ENCODE assay signal across 8 mouse cellular contexts in genomic region chr11:101301299-101302003, GRCm38 (mm10). TPM values are rescaled to one million over a fixed set of nuclear protein-coding genes. Genes with fewer than 3 reads are reported as not detected.
DNase-seq lines count a peak whose midpoint lies in the region; ATAC-seq and TF ChIP-seq lines count a peak whose summit lies in the region.

No protein-coding gene starts in this region.

- no peak for ATAC-seq in embryonic facial prominence, embryonic 13.5 days (ENCODE audit: insufficient number of reproducible peaks, insufficient read depth, low FRiP score, low TSS enrichment, low read depth)
- peak; percentile 9; the same call in 1 of the 2 replicates for ATAC-seq in limb, embryonic 11.5 days (ENCODE audit: insufficient number of reproducible peaks, low FRiP score, low TSS enrichment, low read depth)
- ATAC-seq in neural tube, embryonic 14.5 days (ENCODE audit: low read depth), result no peak

- no peaks in the 10 kb centered on the region for H3K9me3 ChIP-seq in embryonic facial prominence, embryonic 13.5 days
- H3K9me3 ChIP-seq in limb, embryonic 11.5 days (ENCODE audit: control insufficient read depth, low read length), result no peaks in the 10 kb centered on the region
- H3K9me3 ChIP-seq in neural tube, embryonic 14.5 days (ENCODE audit: control insufficient read depth, low read length), result no peaks in the 10 kb centered on the region

- WGBS in liver, adult 2 months, result 10% methylated on average over 26 of the region's 26 CpGs
- WGBS in embryonic facial prominence, embryonic 13.5 days, result 13% methylated on average over 26 of the region's 26 CpGs
- WGBS in limb, embryonic 11.5 days, result 14% methylated on average over 26 of the region's 26 CpGs
- WGBS in neural tube, embryonic 14.5 days, result 13% methylated on average over 26 of the region's 26 CpGs

- H3K4me2 ChIP-seq in embryonic facial prominence, embryonic 13.5 days, result peak overlapping the region; percentile 98
- peak overlapping the region; percentile 99 for H3K4me2 ChIP-seq in limb, embryonic 11.5 days (ENCODE audit: low read depth, severe bottlenecking)
- peak overlapping the region; percentile 99 for H3K4me2 ChIP-seq in neural tube, embryonic 14.5 days (ENCODE audit: low read depth, low read length)

- no peak overlapping the region; the same call in 1 of the 2 replicates for H3K27ac ChIP-seq in liver, adult 2 months (replicated peaks; ENCODE audit: insufficient read depth, low read depth, low read length)
- no peak overlapping the region for H3K27ac ChIP-seq in embryonic facial prominence, embryonic 13.5 days
- H3K27ac ChIP-seq in limb, embryonic 11.5 days (replicated peaks; ENCODE audit: low read depth, low read length), result no peak overlapping the region
- peak overlapping the region; percentile 76; the same call in 1 of the 2 replicates for H3K27ac ChIP-seq in neural tube, embryonic 14.5 days (ENCODE audit: low read depth, low read length)

- peak overlapping the region; percentile 82 for H3K9ac ChIP-seq in liver, adult 2 months (ENCODE audit: low read depth, low read length)
- peak overlapping the region; percentile 92 for H3K9ac ChIP-seq in embryonic facial prominence, embryonic 13.5 days
- H3K9ac ChIP-seq in limb, embryonic 11.5 days (ENCODE audit: low read length), result peak overlapping the region; percentile 83
- H3K9ac ChIP-seq in neural tube, embryonic 14.5 days (replicated peaks; ENCODE audit: low read depth, low read length), result peak overlapping the region; percentile 75

- peaks cover 6% of the 10 kb centered on the region for H3K4me1 ChIP-seq in liver, adult 2 months (ENCODE audit: control insufficient read depth, insufficient read depth, low read length)
- peaks cover 14% of the 10 kb centered on the region for H3K4me1 ChIP-seq in embryonic facial prominence, embryonic 13.5 days
- H3K4me1 ChIP-seq in limb, embryonic 11.5 days (ENCODE audit: control insufficient read depth, insufficient read depth, low read length), result peaks cover 5% of the 10 kb centered on the region
- H3K4me1 ChIP-seq in neural tube, embryonic 14.5 days (ENCODE audit: control insufficient read depth, insufficient read depth, low read length), result peaks cover 12% of the 10 kb centered on the region

- DNase-seq in liver, adult 2 months (ENCODE audit: extremely low read depth, low read depth, low spot score), result no peak
- no peak for DNase-seq in liver
- no peak for DNase-seq in limb, embryonic 11.5 days (ENCODE audit: low spot score)
- DNase-seq in cerebellum, adult 11-12 months, result no peak
- no peak for DNase-seq in adrenal gland, adult (ENCODE audit: inconsistent age in 2 of 2, low spot score in 1 of 2)
- DNase-seq in natural killer cell, adult 2 months (ENCODE audit: low spot score in 2 of 2), result no peak

- H3K4me3 ChIP-seq in liver, adult 2 months (ENCODE audit: insufficient read depth, low read depth, low read length), result peak overlapping the region; percentile 83
- peak overlapping the region; percentile 79 for H3K4me3 ChIP-seq in embryonic facial prominence, embryonic 13.5 days
- peak overlapping the region; percentile 94 for H3K4me3 ChIP-seq in limb, embryonic 11.5 days (ENCODE audit: low read depth, low read length)
- H3K4me3 ChIP-seq in neural tube, embryonic 14.5 days (ENCODE audit: low read depth, low read length), result peak overlapping the region; percentile 58

- no peak for TF ChIP-seq POLR2A in liver, adult 2 months (IDR thresholded peaks at IDR 0.05; ENCODE audit: extremely low read depth, insufficient read depth, low read length)

- peaks cover 26% of the 10 kb centered on the region for H3K79me2 ChIP-seq in liver, adult 2 months (ENCODE audit: control insufficient read depth, insufficient read depth, low read length)

- TF ChIP-seq CTCF in liver, adult 2 months (IDR thresholded peaks at IDR 0.05; ENCODE audit: low read depth, low read length), result no peak

- H3K27me3 ChIP-seq in liver, adult 2 months (ENCODE audit: control insufficient read depth, insufficient read depth, low read length), result no peaks in the 10 kb centered on the region
- H3K27me3 ChIP-seq in embryonic facial prominence, embryonic 13.5 days, result no peaks in the 10 kb centered on the region
- H3K27me3 ChIP-seq in limb, embryonic 11.5 days (ENCODE audit: control insufficient read depth, insufficient read depth, low read length), result no peaks in the 10 kb centered on the region
- no peaks in the 10 kb centered on the region for H3K27me3 ChIP-seq in neural tube, embryonic 14.5 days (ENCODE audit: control insufficient read depth, insufficient read depth, low read length)

- H3K36me3 ChIP-seq in liver, adult 2 months (ENCODE audit: control insufficient read depth, insufficient read depth, low read length), result peaks cover 16% of the 10 kb centered on the region
- H3K36me3 ChIP-seq in embryonic facial prominence, embryonic 13.5 days, result peaks cover 32% of the 10 kb centered on the region
- H3K36me3 ChIP-seq in limb, embryonic 11.5 days (ENCODE audit: control insufficient read depth, insufficient read depth, low read length), result peaks cover 6% of the 10 kb centered on the region
- H3K36me3 ChIP-seq in neural tube, embryonic 14.5 days (ENCODE audit: control insufficient read depth, insufficient read depth, low read length), result no peaks in the 10 kb centered on the region; the same call in 1 of the 2 replicates

RNA-seq across cellular contexts. Expression of gene Becn1, which starts 0.6 kb away (rescaled TPM):
- total RNA-seq in liver, adult 2 months (2014; rRNA removed), result 43.8 and 57.8 TPM in 2 replicates
- polyA plus RNA-seq in liver, adult 2 months (2012; rRNA removed), result 43.1 and 50.8 TPM in 2 replicates
- polyA plus RNA-seq in embryonic facial prominence, embryonic 13.5 days (2015; fragmentation: Nextera tagmentation; extraction: Ambion mirVana), result 129 and 130 TPM in 2 replicates
- polyA plus RNA-seq in limb, embryonic 11.5 days (2014; fragmentation: Nextera tagmentation; extraction: Ambion mirVana), result 135 and 139 TPM in 2 replicates
- polyA plus RNA-seq in neural tube, embryonic 14.5 days (2014; fragmentation: Nextera tagmentation; extraction: Ambion mirVana), result 178 and 182 TPM in 2 replicates

RNA-seq across cellular contexts. Expression of gene Psme3, which starts 14.6 kb away (rescaled TPM):
- total RNA-seq in liver, adult 2 months (2014; rRNA removed), result 15.8 and 16.8 TPM in 2 replicates
- polyA plus RNA-seq in liver, adult 2 months (2012; rRNA removed), result 34.5 and 37.9 TPM in 2 replicates
- 138 and 148 TPM in 2 replicates for polyA plus RNA-seq in embryonic facial prominence, embryonic 13.5 days (2015; fragmentation: Nextera tagmentation; extraction: Ambion mirVana)
- polyA plus RNA-seq in limb, embryonic 11.5 days (2014; fragmentation: Nextera tagmentation; extraction: Ambion mirVana), result 158 and 164 TPM in 2 replicates
- 73.3 and 88.3 TPM in 2 replicates for polyA plus RNA-seq in neural tube, embryonic 14.5 days (2014; fragmentation: Nextera tagmentation; extraction: Ambion mirVana)

RNA-seq across cellular contexts. Expression of gene Coa3, which starts 22.5 kb away (rescaled TPM):
- 74.7 and 96.8 TPM in 2 replicates for total RNA-seq in liver, adult 2 months (2014; rRNA removed)
- polyA plus RNA-seq in liver, adult 2 months (2012; rRNA removed), result 289 and 376 TPM in 2 replicates
- 193 and 196 TPM in 2 replicates for polyA plus RNA-seq in embryonic facial prominence, embryonic 13.5 days (2015; fragmentation: Nextera tagmentation; extraction: Ambion mirVana)
- 191 and 204 TPM in 2 replicates for polyA plus RNA-seq in limb, embryonic 11.5 days (2014; fragmentation: Nextera tagmentation; extraction: Ambion mirVana)
- 242 and 258 TPM in 2 replicates for polyA plus RNA-seq in neural tube, embryonic 14.5 days (2014; fragmentation: Nextera tagmentation; extraction: Ambion mirVana)

RNA-seq across cellular contexts. Expression of gene Cntd1, which starts 22.6 kb away (rescaled TPM):
- not detected in 2 replicates for total RNA-seq in liver, adult 2 months (2014; rRNA removed)
- not detected in 2 replicates for polyA plus RNA-seq in liver, adult 2 months (2012; rRNA removed)
- polyA plus RNA-seq in embryonic facial prominence, embryonic 13.5 days (2015; fragmentation: Nextera tagmentation; extraction: Ambion mirVana), result 1.7 and 2.3 TPM in 2 replicates
- 1.3 and 1.8 TPM in 2 replicates for polyA plus RNA-seq in limb, embryonic 11.5 days (2014; fragmentation: Nextera tagmentation; extraction: Ambion mirVana)
- polyA plus RNA-seq in neural tube, embryonic 14.5 days (2014; fragmentation: Nextera tagmentation; extraction: Ambion mirVana), result 0.75 and 0.86 TPM in 2 replicates

RNA-seq across cellular contexts. Expression of gene Aoc2, which starts 23.4 kb away (rescaled TPM):
- total RNA-seq in liver, adult 2 months (2014; rRNA removed), result 0.40 and 0.46 TPM in 2 replicates
- 0.91 and 1.7 TPM in 2 replicates for polyA plus RNA-seq in liver, adult 2 months (2012; rRNA removed)
- 1.3 and 1.7 TPM in 2 replicates for polyA plus RNA-seq in embryonic facial prominence, embryonic 13.5 days (2015; fragmentation: Nextera tagmentation; extraction: Ambion mirVana)
- 1.5 and 1.9 TPM in 2 replicates for polyA plus RNA-seq in limb, embryonic 11.5 days (2014; fragmentation: Nextera tagmentation; extraction: Ambion mirVana)
- 1.7 and 2.0 TPM in 2 replicates for polyA plus RNA-seq in neural tube, embryonic 14.5 days (2014; fragmentation: Nextera tagmentation; extraction: Ambion mirVana)
